In the genomic region with DNA sequence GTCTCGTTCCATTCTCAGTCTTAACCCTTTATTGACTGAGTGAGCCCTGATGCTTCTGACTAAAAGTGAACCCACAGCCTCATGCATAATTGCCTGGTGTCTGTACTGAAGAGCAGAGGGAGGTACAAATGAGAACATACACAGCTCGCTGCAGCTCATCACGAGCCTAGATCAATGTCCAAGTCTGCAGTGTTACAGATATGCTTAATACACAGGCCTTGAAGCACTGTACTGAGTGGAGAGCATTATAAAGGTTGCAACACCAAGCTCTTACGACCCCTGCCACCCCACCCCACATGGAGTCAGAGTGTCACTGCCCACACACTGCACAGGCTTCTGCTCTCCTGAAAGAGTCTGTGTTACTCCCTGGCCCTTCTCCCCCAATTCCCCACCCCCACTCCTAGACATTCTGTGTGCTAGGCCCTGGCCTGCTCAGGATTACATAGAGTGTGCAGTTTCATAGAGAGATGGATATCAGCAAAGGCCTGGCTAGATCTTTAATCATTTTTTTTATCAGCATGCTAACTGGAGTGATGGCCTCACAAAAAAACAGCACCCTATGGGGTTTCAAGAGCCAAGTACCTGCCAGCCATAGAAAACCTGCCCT, we compare ENCODE assay signal across 19 mouse cellular contexts.
"Had no signal": no experiment of that assay in that cellular context is flagged by ENCODE, and none has a peak within 500 bp of the region (broad histone marks: within the 10 kb centered on the region; RNA-seq: fewer than 3 reads in every experiment).

No protein-coding gene starts in this region.

- H3K9me3 ChIP-seq: intestine, embryonic 15.5 days; limb, embryonic 15.5 days; lung, embryonic 15.5 days; neural tube, embryonic 12.5 days had no signal

- H3K4me1 ChIP-seq: limb, embryonic 15.5 days; lung, embryonic 15.5 days had no signal

- H3K27me3 ChIP-seq: intestine, embryonic 15.5 days; lung, embryonic 15.5 days; neural tube, embryonic 12.5 days; neural tube, embryonic 15.5 days had no signal

- H3K36me3 ChIP-seq: intestine, embryonic 15.5 days; limb, embryonic 15.5 days; lung, embryonic 15.5 days; neural tube, embryonic 12.5 days; neural tube, embryonic 15.5 days had no signal

- H3K27ac ChIP-seq: intestine, embryonic 15.5 days; kidney, postnatal 0 days; layer of hippocampus, adult 2 months; limb, embryonic 15.5 days; liver, embryonic 14.5 days; lung, embryonic 15.5 days; neural tube, embryonic 12.5 days; neural tube, embryonic 15.5 days; stomach, postnatal 0 days had no signal

- H3K9ac ChIP-seq: intestine, embryonic 15.5 days; limb, embryonic 15.5 days; liver, embryonic 14.5 days; liver, postnatal 0 days; lung, embryonic 15.5 days; neural tube, embryonic 12.5 days; neural tube, embryonic 15.5 days had no signal

- H3K4me3 ChIP-seq: intestine, embryonic 15.5 days; layer of hippocampus, adult 2 months; limb, embryonic 15.5 days; lung, embryonic 15.5 days; neural tube, embryonic 12.5 days; neural tube, embryonic 15.5 days had no signal

- DNase-seq: layer of hippocampus, adult 9-11 months; liver, postnatal 0 days; lung, postnatal 14 days; right cerebral cortex, adult 18-20 months; right cerebral cortex, postnatal 14 days; right cerebral cortex, postnatal 4 days; thymus, adult 2 months; thymus, postnatal 14 days; thymus, postnatal 4 days had no signal

- H3K4me2 ChIP-seq: intestine, embryonic 15.5 days; limb, embryonic 15.5 days; liver, embryonic 11.5 days; lung, embryonic 15.5 days; neural tube, embryonic 12.5 days; neural tube, embryonic 15.5 days had no signal

- ATAC-seq: intestine, embryonic 15.5 days; liver, postnatal 0 days had no signal
